Mouse (Mus musculus): ENCODE data around the gene Stpg4. TPM values are rescaled to one million over a fixed set of nuclear protein-coding genes. Genes with fewer than 3 reads are reported as not detected.
A peak's percentile ranks its signal among the peaks of the same experiment; 100 is the strongest.

Stpg4 gene
- polyA plus RNA-seq, 1 experiment from 2014 or later, result not detected

- Histone ChIP-seq H3K4me2 (ENCODE audit: low read length) (no peak overlapping the region), H3K27ac (ENCODE audit: low read length) (no peak overlapping the region), H3K9me3 (replicated peaks; ENCODE audit: control insufficient read depth, low read length, poor library complexity, severe bottlenecking) (no peaks in the 10 kb centered on the region), H3K36me3 (ENCODE audit: control insufficient read depth, insufficient read depth, low read length) (no peaks in the 10 kb centered on the region), H3K27me3 (ENCODE audit: control insufficient read depth, insufficient read depth, low read depth, low read length) (no peaks in the 10 kb centered on the region), H3K9ac (ENCODE audit: low read depth, low read length) (no peak overlapping the region), H3K4me1 (ENCODE audit: control insufficient read depth, insufficient read depth, low read length) (peaks cover 4% of the 10 kb centered on the region), H3K4me3 (ENCODE audit: low read depth, low read length) (no peak overlapping the region)
- no peak for ATAC-seq
- 89% methylated on average over 7 of the region's 7 CpGs for whole genome bisulfite sequencing
These were observed 25.8 kb upstream of the Stpg4 start for GRCm38 (mm10) chr17:87453336-87453735.

- no peak overlapping the region for H3K4me2 ChIP-seq (ENCODE audit: low read length)
- no peak overlapping the region for H3K9ac ChIP-seq (ENCODE audit: low read depth, low read length)
- ATAC-seq, result no peak
- no peaks in the 10 kb centered on the region for H3K27me3 ChIP-seq (ENCODE audit: control insufficient read depth, insufficient read depth, low read depth, low read length)
- peaks cover 18% of the 10 kb centered on the region for H3K4me1 ChIP-seq (ENCODE audit: control insufficient read depth, insufficient read depth, low read length)
- no peak overlapping the region for H3K4me3 ChIP-seq (ENCODE audit: low read depth, low read length)
- H3K36me3 ChIP-seq (ENCODE audit: control insufficient read depth, insufficient read depth, low read length), result no peaks in the 10 kb centered on the region
- no peak overlapping the region for H3K27ac ChIP-seq (ENCODE audit: low read length)
- H3K9me3 ChIP-seq (replicated peaks; ENCODE audit: control insufficient read depth, low read length, poor library complexity, severe bottlenecking), result no peaks in the 10 kb centered on the region
- 90% methylated on average over 8 of the region's 8 CpGs for WGBS
These were observed 21.3 kb upstream of the Stpg4 start for GRCm38 (mm10) chr17:87448881-87449280.

GRCm38 (mm10) chr17:87448339-87448738 is 20.8 kb upstream of the Stpg4 start:
- Histone ChIP-seq H3K4me2 (ENCODE audit: low read length) (no peak overlapping the region), H3K9me3 (replicated peaks; ENCODE audit: control insufficient read depth, low read length, poor library complexity, severe bottlenecking) (no peaks in the 10 kb centered on the region), H3K9ac (ENCODE audit: low read depth, low read length) (no peak overlapping the region), H3K27me3 (ENCODE audit: control insufficient read depth, insufficient read depth, low read depth, low read length) (no peaks in the 10 kb centered on the region), H3K27ac (ENCODE audit: low read length) (peak overlapping the region; percentile 99), H3K36me3 (ENCODE audit: control insufficient read depth, insufficient read depth, low read length) (no peaks in the 10 kb centered on the region), H3K4me1 (ENCODE audit: control insufficient read depth, insufficient read depth, low read length) (peaks cover 24% of the 10 kb centered on the region), H3K4me3 (ENCODE audit: low read depth, low read length) (no peak overlapping the region)
- 83% methylated on average over 9 of the region's 9 CpGs for WGBS
- ATAC-seq, result no peak

- Histone ChIP-seq H3K9ac (ENCODE audit: low read depth, low read length) (peak overlapping the region; percentile 99), H3K4me1 (ENCODE audit: control insufficient read depth, insufficient read depth, low read length) (peaks cover 30% of the 10 kb centered on the region), H3K4me3 (ENCODE audit: low read depth, low read length) (peak overlapping the region; percentile 97), H3K27me3 (ENCODE audit: control insufficient read depth, insufficient read depth, low read depth, low read length) (no peaks in the 10 kb centered on the region), H3K36me3 (ENCODE audit: control insufficient read depth, insufficient read depth, low read length) (no peaks in the 10 kb centered on the region), H3K9me3 (replicated peaks; ENCODE audit: control insufficient read depth, low read length, poor library complexity, severe bottlenecking) (no peaks in the 10 kb centered on the region), H3K27ac (ENCODE audit: low read length) (peak overlapping the region; percentile 99), H3K4me2 (ENCODE audit: low read length) (peak overlapping the region; percentile 72)
- ATAC-seq, result no peak
- 38% methylated on average over 12 of the region's 12 CpGs for WGBS
These were observed 20.2 kb upstream of the Stpg4 start for GRCm38 (mm10) chr17:87447612-87448200.

GRCm38 (mm10) chr17:87446767-87447611 is 19.4 kb upstream of the Stpg4 start, which contains the start of gene Calm2:
TSS of gene Calm2 (minus strand) at chr17:87446935.
- under 1% methylated on average over 64 of the region's 69 CpGs for WGBS
- peak within 1 kb of the TSS; percentile 99 for H3K27ac ChIP-seq (ENCODE audit: low read length)
- H3K9me3 ChIP-seq (replicated peaks; ENCODE audit: control insufficient read depth, low read length, poor library complexity, severe bottlenecking), result no peaks in the 10 kb centered on the region
- peak within 1 kb of the TSS; percentile 86 for H3K4me2 ChIP-seq (ENCODE audit: low read length)
- peaks cover 35% of the 10 kb centered on the region for H3K4me1 ChIP-seq (ENCODE audit: control insufficient read depth, insufficient read depth, low read length)
- H3K9ac ChIP-seq (ENCODE audit: low read depth, low read length), result peak within 1 kb of the TSS; percentile 99
- H3K4me3 ChIP-seq (ENCODE audit: low read depth, low read length), result peak within 1 kb of the TSS; percentile 97
- ATAC-seq, result peak; percentile 93
- no peaks in the 10 kb centered on the region for H3K27me3 ChIP-seq (ENCODE audit: control insufficient read depth, insufficient read depth, low read depth, low read length)
- H3K36me3 ChIP-seq (ENCODE audit: control insufficient read depth, insufficient read depth, low read length), result no peaks in the 10 kb centered on the region

- peak overlapping the region; percentile 99 for H3K9ac ChIP-seq (ENCODE audit: low read depth, low read length)
- peak overlapping the region; percentile 86 for H3K4me2 ChIP-seq (ENCODE audit: low read length)
- H3K4me3 ChIP-seq (ENCODE audit: low read depth, low read length), result peak overlapping the region; percentile 97
- peaks cover 44% of the 10 kb centered on the region for H3K4me1 ChIP-seq (ENCODE audit: control insufficient read depth, insufficient read depth, low read length)
- ATAC-seq, result peak; percentile 52
- peak overlapping the region; percentile 99 for H3K27ac ChIP-seq (ENCODE audit: low read length)
- no peaks in the 10 kb centered on the region for H3K36me3 ChIP-seq (ENCODE audit: control insufficient read depth, insufficient read depth, low read length)
- 1% methylated on average over 31 of the region's 86 CpGs for WGBS
- no peaks in the 10 kb centered on the region for H3K27me3 ChIP-seq (ENCODE audit: control insufficient read depth, insufficient read depth, low read depth, low read length)
- no peaks in the 10 kb centered on the region for H3K9me3 ChIP-seq (replicated peaks; ENCODE audit: control insufficient read depth, low read length, poor library complexity, severe bottlenecking)
These were observed 18.6 kb upstream of the Stpg4 start for GRCm38 (mm10) chr17:87445917-87446766.

- WGBS, result under 1% methylated on average over 13 of the region's 13 CpGs
- H3K27ac ChIP-seq (ENCODE audit: low read length), result peak overlapping the region; percentile 99
- peak overlapping the region; percentile 86 for H3K4me2 ChIP-seq (ENCODE audit: low read length)
- no peak for ATAC-seq
- H3K27me3 ChIP-seq (ENCODE audit: control insufficient read depth, insufficient read depth, low read depth, low read length), result no peaks in the 10 kb centered on the region
- peak overlapping the region; percentile 99 for H3K9ac ChIP-seq (ENCODE audit: low read depth, low read length)
- no peaks in the 10 kb centered on the region for H3K9me3 ChIP-seq (replicated peaks; ENCODE audit: control insufficient read depth, low read length, poor library complexity, severe bottlenecking)
- H3K36me3 ChIP-seq (ENCODE audit: control insufficient read depth, insufficient read depth, low read length), result no peaks in the 10 kb centered on the region
- H3K4me1 ChIP-seq (ENCODE audit: control insufficient read depth, insufficient read depth, low read length), result peaks cover 47% of the 10 kb centered on the region
- peak overlapping the region; percentile 97 for H3K4me3 ChIP-seq (ENCODE audit: low read depth, low read length)
These were observed 17.9 kb upstream of the Stpg4 start for GRCm38 (mm10) chr17:87445337-87445916.

GRCm38 (mm10) chr17:87444763-87445162 is 17.2 kb upstream of the Stpg4 start:
- WGBS, result 43% methylated on average over 4 of the region's 4 CpGs
- Histone ChIP-seq H3K4me1 (ENCODE audit: control insufficient read depth, insufficient read depth, low read length) (peaks cover 52% of the 10 kb centered on the region), H3K9me3 (replicated peaks; ENCODE audit: control insufficient read depth, low read length, poor library complexity, severe bottlenecking) (no peaks in the 10 kb centered on the region), H3K4me2 (ENCODE audit: low read length) (peak overlapping the region; percentile 85), H3K27ac (ENCODE audit: low read length) (no peak overlapping the region), H3K36me3 (ENCODE audit: control insufficient read depth, insufficient read depth, low read length) (no peaks in the 10 kb centered on the region), H3K27me3 (ENCODE audit: control insufficient read depth, insufficient read depth, low read depth, low read length) (no peaks in the 10 kb centered on the region), H3K9ac (ENCODE audit: low read depth, low read length) (0 out of 2 replicates have a peak overlapping the region, but pooled peaks have one; percentile 30), H3K4me3 (ENCODE audit: low read depth, low read length) (peak overlapping the region; percentile 41)
- no peak for ATAC-seq

Measured in midbrain, embryonic 16.5 days (tissue).